9 mouse cellular contexts compared by ENCODE assay signal in the genomic region with DNA sequence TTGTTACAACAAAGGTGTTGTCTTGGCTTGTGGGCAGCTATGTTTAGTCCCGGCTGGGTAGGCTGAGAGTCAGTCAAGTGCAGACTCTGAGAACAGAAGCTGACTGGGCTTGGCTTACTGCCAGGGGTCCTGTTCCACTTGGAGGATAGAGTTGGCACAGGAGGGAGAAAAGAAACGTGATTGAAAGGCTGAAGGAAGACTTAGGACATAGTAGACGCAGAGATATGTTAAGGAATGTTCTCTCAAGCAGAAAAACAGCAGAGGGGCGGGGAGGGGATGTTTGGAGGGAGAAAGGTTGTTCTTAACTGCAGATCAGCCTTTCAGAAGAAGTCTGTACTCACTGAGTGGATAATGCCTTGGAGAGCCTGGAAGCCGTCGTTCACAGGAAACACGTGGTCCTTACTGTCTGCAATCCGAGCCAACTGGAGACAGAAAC. TPM values are rescaled to one million over a fixed set of nuclear protein-coding genes. Genes with fewer than 3 reads are reported as not detected.
DNase-seq lines count a peak whose midpoint lies in the region; ATAC-seq and TF ChIP-seq lines count a peak whose summit lies in the region.
"Had no signal": no experiment of that assay in that cellular context is flagged by ENCODE, and none has a peak within 500 bp of the region (broad histone marks: within the 10 kb centered on the region; RNA-seq: fewer than 3 reads in every experiment).

No protein-coding gene starts in this region.

- no peaks in the 10 kb centered on the region; the same call in 1 of the 2 replicates for H3K36me3 ChIP-seq in hindbrain, postnatal 0 days (ENCODE audit: insufficient read depth, low read length)
- no peaks in the 10 kb centered on the region for H3K36me3 ChIP-seq in hindbrain, embryonic 11.5 days (ENCODE audit: control insufficient read depth, insufficient read depth, low read length)
- H3K36me3 ChIP-seq in embryonic facial prominence, embryonic 14.5 days (ENCODE audit: control insufficient read depth, insufficient read depth, low read length) = peaks cover 55% of the 10 kb centered on the region
- H3K36me3 ChIP-seq: G1E had no signal

- ATAC-seq in hindbrain, postnatal 0 days = peak; percentile 70
- no peak for ATAC-seq in hindbrain, embryonic 11.5 days (ENCODE audit: low FRiP score)
- ATAC-seq in embryonic facial prominence, embryonic 14.5 days (ENCODE audit: low read depth) = peak; percentile 81
- no peak for ATAC-seq in megakaryocyte progenitor cell, adult 5-6 weeks (replicated peaks; ENCODE audit: poor library complexity)

- TF ChIP-seq POLR2A in lung, adult 2 months (IDR thresholded peaks at IDR 0.05; ENCODE audit: borderline replicate concordance, extremely low read depth, low read depth, low read length) = no peak

- H3K4me3 ChIP-seq in hindbrain, postnatal 0 days (ENCODE audit: low read length) = no peak overlapping the region
- H3K4me3 ChIP-seq in hindbrain, embryonic 11.5 days (ENCODE audit: low read depth, low read length) = no peak overlapping the region
- H3K4me3 ChIP-seq in embryonic facial prominence, embryonic 14.5 days (ENCODE audit: low read depth, low read length) = no peak overlapping the region
- no peak overlapping the region for H3K4me3 ChIP-seq in lung, adult 2 months (replicated peaks; ENCODE audit: extremely low read depth, low read depth, low read length)
- H3K4me3 ChIP-seq in layer of hippocampus, adult 2 months = no peak overlapping the region

- no peak overlapping the region for H3K4me2 ChIP-seq in hindbrain, postnatal 0 days (ENCODE audit: low read depth, low read length)
- no peak overlapping the region for H3K4me2 ChIP-seq in hindbrain, embryonic 11.5 days (replicated peaks; ENCODE audit: low read depth, low read length)
- H3K4me2 ChIP-seq in embryonic facial prominence, embryonic 14.5 days (ENCODE audit: low read depth, low read length) = no peak overlapping the region

- 30% methylated on average over 8 of the region's 8 CpGs for WGBS in hindbrain, postnatal 0 days
- WGBS in hindbrain, embryonic 11.5 days = 75% methylated on average over 8 of the region's 8 CpGs
- WGBS in embryonic facial prominence, embryonic 14.5 days = 18% methylated on average over 8 of the region's 8 CpGs
- WGBS in lung, adult 2 months = 8% methylated on average over 8 of the region's 8 CpGs

- H3K27me3 ChIP-seq in hindbrain, postnatal 0 days (ENCODE audit: insufficient read depth, low read length) = no peaks in the 10 kb centered on the region
- H3K27me3 ChIP-seq in hindbrain, embryonic 11.5 days (ENCODE audit: control insufficient read depth, insufficient read depth, low read length) = no peaks in the 10 kb centered on the region
- H3K27me3 ChIP-seq in embryonic facial prominence, embryonic 14.5 days (replicated peaks; ENCODE audit: control insufficient read depth, insufficient read depth, low read length) = no peaks in the 10 kb centered on the region

- H3K9me3 ChIP-seq in hindbrain, postnatal 0 days (ENCODE audit: low read length) = no peaks in the 10 kb centered on the region
- no peaks in the 10 kb centered on the region for H3K9me3 ChIP-seq in hindbrain, embryonic 11.5 days (ENCODE audit: control insufficient read depth, low read length)
- H3K9me3 ChIP-seq in embryonic facial prominence, embryonic 14.5 days (ENCODE audit: control insufficient read depth, low read length) = no peaks in the 10 kb centered on the region
- H3K9me3 ChIP-seq: G1E had no signal

- peak; percentile 82 for DNase-seq in hindbrain, postnatal 0 days (ENCODE audit: low spot score)
- DNase-seq in hindbrain, embryonic 11.5 days (ENCODE audit: low spot score) = no peak
- peak; percentile 91 for DNase-seq in embryonic facial prominence, embryonic 14.5 days (ENCODE audit: low spot score)
- DNase-seq in heart, postnatal 25 days (ENCODE audit: low spot score) = peak; percentile 28
- peak; percentile 71 for DNase-seq in lung, adult 2 months
- no peak for DNase-seq in thymus, postnatal 4 days
- no peak for DNase-seq in layer of hippocampus, adult 2 months (ENCODE audit: low spot score in 2 of 2)

- H3K27ac ChIP-seq in hindbrain, postnatal 0 days = peak overlapping the region; percentile 15; the same call in 1 of the 2 replicates
- H3K27ac ChIP-seq in hindbrain, embryonic 11.5 days (ENCODE audit: low read depth, low read length) = no peak overlapping the region
- H3K27ac ChIP-seq in embryonic facial prominence, embryonic 14.5 days (replicated peaks; ENCODE audit: low read depth, low read length) = peak overlapping the region; percentile 58; the same call in 1 of the 2 replicates
- H3K27ac ChIP-seq in layer of hippocampus, adult 2 months = no peak overlapping the region

- TF ChIP-seq CTCF in hindbrain, postnatal 0 days (IDR thresholded peaks at IDR 0.05; ENCODE audit: low read depth) = no peak
- TF ChIP-seq CTCF in lung, adult 2 months (IDR thresholded peaks at IDR 0.05; ENCODE audit: insufficient read depth, low read length) = no peak
- no peak for TF ChIP-seq CTCF in layer of hippocampus, adult 2 months (conservative IDR thresholded peaks at IDR 0.05)

- intact Hi-C loops in heart, postnatal 25 days (cut with DNase I) = no loop called here

- peaks cover 11% of the 10 kb centered on the region; the same call in 1 of the 2 replicates for H3K4me1 ChIP-seq in hindbrain, postnatal 0 days (ENCODE audit: insufficient read depth, low read length)
- H3K4me1 ChIP-seq in hindbrain, embryonic 11.5 days (replicated peaks; ENCODE audit: control insufficient read depth, insufficient read depth, low read length) = no peaks in the 10 kb centered on the region
- peaks cover 27% of the 10 kb centered on the region for H3K4me1 ChIP-seq in embryonic facial prominence, embryonic 14.5 days (ENCODE audit: control insufficient read depth, insufficient read depth, low read length)
- peaks cover 16% of the 10 kb centered on the region for H3K4me1 ChIP-seq in lung, adult 2 months (ENCODE audit: control insufficient read depth, insufficient read depth, low read length)

- H3K9ac ChIP-seq in hindbrain, postnatal 0 days (replicated peaks; ENCODE audit: low read length) = no peak overlapping the region
- H3K9ac ChIP-seq in hindbrain, embryonic 11.5 days (ENCODE audit: low read depth, low read length) = no peak overlapping the region
- no peak overlapping the region for H3K9ac ChIP-seq in embryonic facial prominence, embryonic 14.5 days (ENCODE audit: low read depth, low read length)

RNA-seq across cellular contexts. Expression of gene Antxr1, which starts 53.3 kb away (rescaled TPM):
- total RNA-seq in hindbrain, postnatal 0 days (2014; rRNA removed) = 17.9 and 24.5 TPM in 2 replicates
- polyA plus RNA-seq in hindbrain, postnatal 0 days (2015; fragmentation: Nextera tagmentation; extraction: Ambion mirVana) = 4.0 and 4.2 TPM in 2 replicates
- 4.5 and 7.4 TPM in 2 replicates for polyA plus RNA-seq in hindbrain, embryonic 11.5 days (2014; fragmentation: Nextera tagmentation; extraction: Ambion mirVana)
- polyA plus RNA-seq in embryonic facial prominence, embryonic 14.5 days (2014; fragmentation: Nextera tagmentation; extraction: Ambion mirVana) = 28.6 and 29.1 TPM in 2 replicates
- 10 to 100 TPM in 1 of 2 experiments, 1 to 10 TPM in 1; 9.8 to 11.7 TPM for total RNA-seq in heart, postnatal 25 days (2021)
- 31.3 and 35.3 TPM in 2 replicates for polyA plus RNA-seq in lung, adult 2 months (2012; rRNA removed)
- 1.2 and 1.5 TPM in 2 replicates for total RNA-seq in megakaryocyte progenitor cell, adult 5-6 weeks (2015)
- total RNA-seq in megakaryocyte progenitor cell, adult 5-6 weeks (2017) = 0.07 and 0.08 TPM in 2 replicates
- 10 to 100 TPM in 1 of 2 experiments, 1 to 10 TPM in 1; 9.7 to 10.7 TPM for total RNA-seq in layer of hippocampus, adult 2 months (2021)
- polyA plus RNA-seq: G1E had no signal

Comparison
In these comparisons a context has a peak if more than half of its experiments do, and no peak if none do; other contexts are left out.
1. ATAC-seq: peak in hindbrain, postnatal 0 days (single experiment) and embryonic facial prominence, embryonic 14.5 days (single experiment); none in hindbrain, embryonic 11.5 days (single experiment) and megakaryocyte progenitor cell, adult 5-6 weeks (single experiment).
2. DNase-seq: peak in hindbrain, postnatal 0 days (single experiment), embryonic facial prominence, embryonic 14.5 days (single experiment), heart, postnatal 25 days (single experiment) and lung, adult 2 months (single experiment); none in hindbrain, embryonic 11.5 days (single experiment), thymus, postnatal 4 days (single experiment) and layer of hippocampus, adult 2 months (0 of 2).
3. H3K27ac ChIP-seq: peak in hindbrain, postnatal 0 days (single experiment) and embryonic facial prominence, embryonic 14.5 days (single experiment); none in hindbrain, embryonic 11.5 days (single experiment) and layer of hippocampus, adult 2 months (single experiment).